In genomic region chr17:46678416-46678815, GRCm38 (mm10) we compare ENCODE assay signal across 8 mouse cellular contexts. TPM values are rescaled to one million over a fixed set of nuclear protein-coding genes. Genes with fewer than 3 reads are reported as not detected.
DNase-seq lines count a peak whose midpoint lies in the region; ATAC-seq lines count a peak whose summit lies in the region.

Gene Mea1, plus strand, starts transcription at chr17:46678793.

- peak within 1 kb of the TSS; percentile 95 for H3K4me2 ChIP-seq in embryonic facial prominence, embryonic 13.5 days
- peak within 1 kb of the TSS; percentile 84 for H3K4me2 ChIP-seq in heart, embryonic 14.5 days (ENCODE audit: low read length)
- H3K4me2 ChIP-seq in lung, embryonic 16.5 days (ENCODE audit: low read depth, low read length): peak within 1 kb of the TSS; percentile 88
- H3K4me2 ChIP-seq in stomach, embryonic 16.5 days (ENCODE audit: low read depth, low read length): peak within 1 kb of the TSS; percentile 63

- no peak for ATAC-seq in embryonic facial prominence, embryonic 13.5 days (ENCODE audit: insufficient number of reproducible peaks, insufficient read depth, low FRiP score, low TSS enrichment, low read depth)
- no peak for ATAC-seq in heart, embryonic 14.5 days (ENCODE audit: insufficient number of reproducible peaks, insufficient read depth, low FRiP score, low read depth)
- ATAC-seq in lung, embryonic 16.5 days (ENCODE audit: low read depth): no peak
- ATAC-seq in stomach, embryonic 16.5 days (ENCODE audit: insufficient read depth, low FRiP score): no peak

- peak; percentile 30 for DNase-seq in kidney, adult 18-20 months
- no peak for DNase-seq in kidney, postnatal 10 days
- peak; percentile 30 to 76 for DNase-seq in kidney, postnatal 25 days
- no peak for DNase-seq in urinary bladder, postnatal 10 days (ENCODE audit: low spot score)

- WGBS in embryonic facial prominence, embryonic 13.5 days: 81% methylated on average over 9 of the region's 9 CpGs
- 67% methylated on average over 8 of the region's 9 CpGs for whole genome bisulfite sequencing in heart, embryonic 14.5 days
- 81% methylated on average over 8 of the region's 9 CpGs for WGBS in lung, embryonic 16.5 days
- 77% methylated on average over 8 of the region's 9 CpGs for WGBS in stomach, embryonic 16.5 days

- peak within 1 kb of the TSS; percentile 89 for H3K4me3 ChIP-seq in embryonic facial prominence, embryonic 13.5 days
- peak within 1 kb of the TSS; percentile 66 to 78 for H3K4me3 ChIP-seq in heart, embryonic 14.5 days (ENCODE audit: control insufficient read depth in 1 of 2, insufficient read depth in 1 of 2, low read depth in 1 of 2, low read length in 2 of 2)
- peak within 1 kb of the TSS; percentile 71 for H3K4me3 ChIP-seq in lung, embryonic 16.5 days (ENCODE audit: low read length)
- H3K4me3 ChIP-seq in stomach, embryonic 16.5 days (replicated peaks; ENCODE audit: low read length): peak within 1 kb of the TSS; percentile 69

- no peaks in the 10 kb centered on the region for H3K9me3 ChIP-seq in embryonic facial prominence, embryonic 13.5 days
- no peaks in the 10 kb centered on the region for H3K9me3 ChIP-seq in heart, embryonic 14.5 days (ENCODE audit: control insufficient read depth, low read length)
- no peaks in the 10 kb centered on the region for H3K9me3 ChIP-seq in lung, embryonic 16.5 days (ENCODE audit: control insufficient read depth, low read length)
- H3K9me3 ChIP-seq in stomach, embryonic 16.5 days (replicated peaks; ENCODE audit: control insufficient read depth, low read length): no peaks in the 10 kb centered on the region

- H3K9ac ChIP-seq in embryonic facial prominence, embryonic 13.5 days: peak within 1 kb of the TSS; percentile 84
- peak within 1 kb of the TSS; percentile 83 for H3K9ac ChIP-seq in heart, embryonic 14.5 days (ENCODE audit: low read length)
- H3K9ac ChIP-seq in lung, embryonic 16.5 days (ENCODE audit: low read length): peak within 1 kb of the TSS; percentile 74
- H3K9ac ChIP-seq in stomach, embryonic 16.5 days (ENCODE audit: low read length): peak within 1 kb of the TSS; percentile 72

- H3K27me3 ChIP-seq in embryonic facial prominence, embryonic 13.5 days: no peaks in the 10 kb centered on the region
- H3K27me3 ChIP-seq in heart, embryonic 14.5 days (ENCODE audit: control insufficient read depth, insufficient read depth, low read length): no peaks in the 10 kb centered on the region
- no peaks in the 10 kb centered on the region for H3K27me3 ChIP-seq in lung, embryonic 16.5 days (ENCODE audit: control insufficient read depth, insufficient read depth, low read depth, low read length)
- no peaks in the 10 kb centered on the region for H3K27me3 ChIP-seq in stomach, embryonic 16.5 days (ENCODE audit: control insufficient read depth, insufficient read depth, low read length)

- peak within 1 kb of the TSS; percentile 90 for H3K27ac ChIP-seq in embryonic facial prominence, embryonic 13.5 days
- peak within 1 kb of the TSS; percentile 92 to 93 for H3K27ac ChIP-seq in heart, embryonic 14.5 days (replicated peaks in 1 of 2; ENCODE audit: control insufficient read depth in 1 of 2, insufficient read depth in 1 of 2, low read depth in 2 of 2, low read length in 2 of 2)
- no peak within 1 kb of the TSS for H3K27ac ChIP-seq in lung, embryonic 16.5 days (ENCODE audit: low read length)
- peak within 1 kb of the TSS; percentile 88; the same call in 1 of the 2 replicates for H3K27ac ChIP-seq in stomach, embryonic 16.5 days (ENCODE audit: low read length)

- peaks cover 41% of the 10 kb centered on the region for H3K4me1 ChIP-seq in embryonic facial prominence, embryonic 13.5 days
- peaks cover 18 to 31% of the 10 kb centered on the region in 2 experiments for H3K4me1 ChIP-seq in heart, embryonic 14.5 days (ENCODE audit: control insufficient read depth in 2 of 2, insufficient read depth in 2 of 2, low read length in 2 of 2)
- peaks cover 29% of the 10 kb centered on the region for H3K4me1 ChIP-seq in lung, embryonic 16.5 days (replicated peaks; ENCODE audit: control insufficient read depth, insufficient read depth, low read length)
- peaks cover 27% of the 10 kb centered on the region for H3K4me1 ChIP-seq in stomach, embryonic 16.5 days (ENCODE audit: control insufficient read depth, insufficient read depth, low read length)

- H3K36me3 ChIP-seq in embryonic facial prominence, embryonic 13.5 days: peaks cover 47% of the 10 kb centered on the region
- peaks cover 49% of the 10 kb centered on the region for H3K36me3 ChIP-seq in heart, embryonic 14.5 days (ENCODE audit: control insufficient read depth, insufficient read depth, low read length)
- peaks cover 24% of the 10 kb centered on the region for H3K36me3 ChIP-seq in lung, embryonic 16.5 days (ENCODE audit: control insufficient read depth, insufficient read depth, low read length)
- H3K36me3 ChIP-seq in stomach, embryonic 16.5 days (ENCODE audit: control insufficient read depth, insufficient read depth, low read length): peaks cover 15% of the 10 kb centered on the region; the same call in 1 of the 2 replicates

RNA-seq across cellular contexts. Expression of gene Mea1, which starts in this region (rescaled TPM):
- polyA plus RNA-seq in embryonic facial prominence, embryonic 13.5 days (2015; fragmentation: Nextera tagmentation; extraction: Ambion mirVana): 160 and 176 TPM in 2 replicates
- 125 and 129 TPM in 2 replicates for polyA plus RNA-seq in heart, embryonic 14.5 days (2014; fragmentation: Nextera tagmentation; extraction: Ambion mirVana)
- 129 and 137 TPM in 2 replicates for polyA plus RNA-seq in lung, embryonic 16.5 days (2015; fragmentation: Nextera tagmentation; extraction: Ambion mirVana)
- polyA plus RNA-seq in stomach, embryonic 16.5 days (2015; fragmentation: Nextera tagmentation; extraction: Ambion mirVana): 148 and 160 TPM in 2 replicates

Comparison
In these comparisons a context has a peak if more than half of its experiments do, and no peak if none do; other contexts are left out.
1. DNase-seq: peak in kidney, adult 18-20 months (single experiment) and kidney, postnatal 25 days (2 of 2); none in kidney, postnatal 10 days (single experiment) and urinary bladder, postnatal 10 days (single experiment).
2. Peak in every context shown above with its lines, with median percentiles within 50 percentile points of each other: H3K4me2 ChIP-seq, H3K4me3 ChIP-seq and H3K9ac ChIP-seq.